Mouse (Mus musculus) MEL (cell line): Measurements from ENCODE around the gene Tnfaip8l2. TPM values are rescaled to one million over a fixed set of nuclear protein-coding genes. Genes with fewer than 3 reads are reported as not detected.

Experiments used
- DNase-seq: peaks from one replicate; pipeline ENCODE4 v3.0.0; 2011; ENCODE audit warnings: low read depth, low spot score
- H3K27ac ChIP-seq: 2 replicates; pipeline ENCODE4 v1.5.1; 2012; ENCODE audit warnings: low read depth, mild to moderate bottlenecking, control low read depth, low read length, moderate library complexity; ENCODE audit not compliant: control insufficient read depth
- H3K27me3 ChIP-seq, 2 experiments: fragments of 150-350 bp in 1 of 2; sonication (generic) in 1 of 2; 2 replicates each; pipeline ENCODE4 v1.6.1; 2012; ENCODE audit warnings: low read length in 2 of 2, mild to moderate bottlenecking in 2 of 2, improper control_type of control experiment in 1 of 2, moderate library complexity in 1 of 2; ENCODE audit not compliant: insufficient read depth in 2 of 2, control insufficient read depth in 1 of 2
- H3K36me3 ChIP-seq, 2 experiments: 2 replicates each; pipeline ENCODE4 v1.6.1; 2012 to 2014; ENCODE audit warnings: low read length in 2 of 2, improper control_type of control experiment in 1 of 2, inconsistent platforms in 1 of 2, mild to moderate bottlenecking in 1 of 2; ENCODE audit not compliant: insufficient read depth in 2 of 2, control insufficient read depth in 1 of 2
- H3K4me1 ChIP-seq, 2 experiments: fragments of 150-350 bp in 1 of 2; sonication (generic) in 1 of 2; 2 replicates each; pipeline ENCODE4 v1.6.1; 2012; ENCODE audit warnings: low read length in 2 of 2, improper control_type of control experiment in 1 of 2, mild to moderate bottlenecking in 1 of 2; ENCODE audit not compliant: insufficient read depth in 2 of 2, control insufficient read depth in 1 of 2
- H3K4me3 ChIP-seq, 2 experiments: fragments of 150-350 bp in 1 of 2; sonication (generic) in 1 of 2; 2 replicates each; pipeline ENCODE4 v1.5.1; 2012; ENCODE audit warnings: low read depth in 2 of 2, low read length in 2 of 2, mild to moderate bottlenecking in 2 of 2, moderate library complexity in 2 of 2, control low read depth in 1 of 2, improper control_type of control experiment in 1 of 2; ENCODE audit not compliant: control insufficient read depth in 1 of 2, insufficient read depth in 1 of 2
- H3K79me2 ChIP-seq: 2 replicates; pipeline ENCODE4 v1.6.1; 2012; ENCODE audit warnings: mild to moderate bottlenecking, low read length, moderate library complexity; ENCODE audit not compliant: control insufficient read depth, poor library complexity, insufficient read depth
- H3K9ac ChIP-seq: 2 replicates; pipeline ENCODE4 v1.6.1; 2012; ENCODE audit warnings: low read depth, mild to moderate bottlenecking, control low read depth, low read length, moderate library complexity; ENCODE audit not compliant: control insufficient read depth, poor library complexity, severe bottlenecking
- H3K9me3 ChIP-seq: fragments of 150-350 bp; sonication (generic); replicated peaks from 2 replicates; pipeline ENCODE4 v1.6.1; 2012; ENCODE audit warnings: mild to moderate bottlenecking, low read length, improper control_type of control experiment, moderate library complexity; ENCODE audit not compliant: insufficient read depth
- BHLHE40 ChIP-seq: IDR thresholded peaks from 2 replicates; pipeline ENCODE4 v1.6.1; 2012; ENCODE audit warnings: low read depth, mild to moderate bottlenecking, inconsistent platforms, low read length, improper control_type of control experiment, borderline replicate concordance
- CHD1 ChIP-seq: IDR thresholded peaks from 2 replicates; pipeline ENCODE4 v1.6.1; 2012; ENCODE audit warnings: low read depth, mild to moderate bottlenecking, inconsistent platforms, low read length, improper control_type of control experiment
- CHD2 ChIP-seq: IDR thresholded peaks from 2 replicates; pipeline ENCODE4 v1.6.1; 2011; ENCODE audit warnings: low read length, improper control_type of control experiment
- CTCF ChIP-seq, 3 experiments: IDR thresholded peaks in 2 of 3; conservative IDR thresholded peaks in 1 of 3; 2 replicates each; pipeline ENCODE4 v1.5.1; 2011 to 2012; ENCODE audit warnings: low read length in 3 of 3, low read depth in 2 of 3, mild to moderate bottlenecking in 2 of 3, improper control_type of control experiment in 1 of 3, inconsistent platforms in 1 of 3, mixed read lengths in 1 of 3, moderate library complexity in 1 of 3; ENCODE audit not compliant: control insufficient read depth in 1 of 3, insufficient read depth in 1 of 3, poor library complexity in 1 of 3, severe bottlenecking in 1 of 3
- ELF1 ChIP-seq: IDR thresholded peaks from 2 replicates; pipeline ENCODE4 v1.6.1; 2014; ENCODE audit warnings: low read depth, mild to moderate bottlenecking, inconsistent platforms, low read length, improper control_type of control experiment, moderate library complexity
- EP300 ChIP-seq, 2 experiments: IDR thresholded peaks; 2 replicates each; pipeline ENCODE4 v1.6.1; 2011; ENCODE audit warnings: improper control_type of control experiment in 2 of 2, low read length in 2 of 2, low read depth in 1 of 2, mild to moderate bottlenecking in 1 of 2
- ETS1 ChIP-seq: IDR thresholded peaks from 2 replicates; pipeline ENCODE4 v1.6.1; 2012; ENCODE audit warnings: low read depth, mild to moderate bottlenecking, inconsistent platforms, low read length, improper control_type of control experiment, moderate library complexity
- GABPA ChIP-seq: IDR thresholded peaks from 2 replicates; pipeline ENCODE4 v1.6.1; 2012; ENCODE audit warnings: low read depth, mild to moderate bottlenecking, inconsistent platforms, low read length, improper control_type of control experiment, moderate library complexity
- GATA1 ChIP-seq: IDR thresholded peaks from 2 replicates; pipeline ENCODE4 v1.6.1; 2011; ENCODE audit warnings: low read depth, low read length, improper control_type of control experiment
- JUND ChIP-seq: IDR thresholded peaks from 2 replicates; pipeline ENCODE4 v1.6.1; 2011; ENCODE audit warnings: low read depth, mild to moderate bottlenecking, improper control_type of control experiment, low read length
- KAT2A ChIP-seq: conservative IDR thresholded peaks from 2 replicates; pipeline ENCODE4 v1.6.1; 2012; ENCODE audit warnings: low read depth, low read length, improper control_type of control experiment, inconsistent platforms
- MAFK ChIP-seq: IDR thresholded peaks from 2 replicates; pipeline ENCODE4 v1.6.1; 2011; ENCODE audit warnings: low read depth, mild to moderate bottlenecking, low read length, improper control_type of control experiment, borderline replicate concordance
- MAX ChIP-seq: IDR thresholded peaks from 2 replicates; pipeline ENCODE4 v1.6.1; 2011; ENCODE audit warnings: low read length, improper control_type of control experiment
- MEF2A ChIP-seq: IDR thresholded peaks from 2 replicates; pipeline ENCODE4 v1.6.1; 2014; ENCODE audit warnings: low read depth, mild to moderate bottlenecking, inconsistent platforms, low read length, improper control_type of control experiment; ENCODE audit not compliant: poor library complexity, insufficient replicate concordance, severe bottlenecking; ENCODE audit errors: extremely low read depth
- MXI1 ChIP-seq: IDR thresholded peaks from 2 replicates; pipeline ENCODE4 v1.6.1; 2011; ENCODE audit warnings: mild to moderate bottlenecking, low read depth, low read length, improper control_type of control experiment
- MYC ChIP-seq: IDR thresholded peaks from 2 replicates; pipeline ENCODE4 v1.6.1; 2011; ENCODE audit warnings: low read depth, mild to moderate bottlenecking, low read length, improper control_type of control experiment, moderate library complexity
- NELFE ChIP-seq: IDR thresholded peaks from 2 replicates; pipeline ENCODE4 v1.6.1; 2011; ENCODE audit warnings: low read depth, low read length, improper control_type of control experiment
- POLR2A ChIP-seq, 2 experiments: IDR thresholded peaks; 2 replicates each; pipeline ENCODE4 v1.6.1; 2011 to 2012; ENCODE audit warnings: low read length in 2 of 2, mild to moderate bottlenecking in 2 of 2, control low read depth in 1 of 2, improper control_type of control experiment in 1 of 2, low read depth in 1 of 2, moderate library complexity in 1 of 2; ENCODE audit not compliant: control insufficient read depth in 1 of 2, insufficient read depth in 1 of 2, poor library complexity in 1 of 2
- POLR2AphosphoS2 ChIP-seq: IDR thresholded peaks from 2 replicates; pipeline ENCODE4 v1.6.1; 2011; ENCODE audit warnings: low read length, improper control_type of control experiment
- RAD21 ChIP-seq: IDR thresholded peaks from 2 replicates; pipeline ENCODE4 v1.6.1; 2011; ENCODE audit warnings: mild to moderate bottlenecking, low read depth, low read length, improper control_type of control experiment
- RCOR1 ChIP-seq: IDR thresholded peaks from 2 replicates; pipeline ENCODE4 v1.6.1; 2012; ENCODE audit warnings: low read depth, mild to moderate bottlenecking, inconsistent platforms, low read length, improper control_type of control experiment
- SMC3 ChIP-seq: IDR thresholded peaks from 2 replicates; pipeline ENCODE4 v1.6.1; 2011; ENCODE audit warnings: low read depth, low read length, improper control_type of control experiment
- TAL1 ChIP-seq: IDR thresholded peaks from 2 replicates; pipeline ENCODE4 v1.6.1; 2012; ENCODE audit warnings: mild to moderate bottlenecking, inconsistent platforms, low read length, moderate library complexity, mixed read lengths
- TBP ChIP-seq: IDR thresholded peaks from 2 replicates; pipeline ENCODE4 v1.8.0; 2011; ENCODE audit warnings: low read depth, low read length, improper control_type of control experiment
- TCF12 ChIP-seq: IDR thresholded peaks from 2 replicates; pipeline ENCODE4 v1.6.1; 2014; ENCODE audit warnings: low read depth, mild to moderate bottlenecking, inconsistent platforms, low read length, improper control_type of control experiment, moderate library complexity
- USF1 ChIP-seq: IDR thresholded peaks from 2 replicates; pipeline ENCODE4 v1.6.1; 2014; ENCODE audit warnings: low read depth, mild to moderate bottlenecking, inconsistent platforms, low read length, improper control_type of control experiment, moderate library complexity
- USF2 ChIP-seq, 2 experiments: IDR thresholded peaks; 2 replicates each; pipeline ENCODE4 v1.6.1; 2011 to 2012; ENCODE audit warnings: improper control_type of control experiment in 2 of 2, low read length in 2 of 2, borderline replicate concordance in 1 of 2, inconsistent platforms in 1 of 2, low read depth in 1 of 2, mild to moderate bottlenecking in 1 of 2; ENCODE audit not compliant: insufficient read depth in 1 of 2
- ZKSCAN1 ChIP-seq: IDR thresholded peaks from 2 replicates; pipeline ENCODE4 v1.6.1; 2012; ENCODE audit warnings: low read depth, mild to moderate bottlenecking, inconsistent platforms, low read length, improper control_type of control experiment, moderate library complexity
- ZNF384 ChIP-seq: IDR thresholded peaks from 2 replicates; pipeline ENCODE4 v1.6.1; 2012; ENCODE audit warnings: low read depth, mild to moderate bottlenecking, inconsistent platforms, low read length, improper control_type of control experiment
- polyA plus RNA-seq, 2 experiments: library from polyadenylated mRNA; stranded (reverse) in 1 of 2; unstranded in 1 of 2; fragments of >175 nt in 1 of 2; fragments of >200 nt in 1 of 2; gene quantifications; 2 replicates each; pipeline versions ENCODE4 v1.2.1 to v1.2.4; 2012; ENCODE audit warnings: low replicate concordance in 2 of 2, low read depth in 1 of 2; ENCODE audit not compliant: insufficient read length in 2 of 2, insufficient read depth in 1 of 2, missing spikeins in 1 of 2
- total RNA-seq: library from RNA; depleted of rRNA; stranded (reverse); fragments of 300-350 nt; gene quantifications from 2 replicates; pipeline ENCODE4 v1.2.3, GENCODE M21; 2012

Tnfaip8l2 gene
- total and polyA plus RNA-seq, 3 experiments: 3.1 to 5.8 TPM; not detected in 1

GRCm38 (mm10) chr3:95169996-95170395, 27.8 kb upstream of the Tnfaip8l2 start:
- Histone ChIP-seq H3K4me1 (peaks cover 3% of the 10 kb centered on the region in 2 experiments), H3K4me3 (no peak overlapping the region), H3K9ac (no peak overlapping the region), H3K79me2 (no peaks in the 10 kb centered on the region), H3K27ac (no peak overlapping the region), H3K9me3 (no peaks in the 10 kb centered on the region), H3K36me3 (peaks cover 0 to 3% of the 10 kb centered on the region in 2 experiments; a peak in 2 of 4 replicates), H3K27me3 (no peaks in the 10 kb centered on the region)
- no peak for DNase-seq
- TF ChIP-seq MAFK (no peak), ZNF384 (no peak), CHD2 (no peak), CTCF (IDR thresholded peaks at IDR 0.05 in 2 of 3, conservative IDR thresholded peaks at IDR 0.05 in 1 of 3; ENCODE audit: control insufficient read depth in 1 of 3, insufficient read depth in 1 of 3, low read depth in 2 of 3, low read length in 3 of 3, poor library complexity in 1 of 3, severe bottlenecking in 1 of 3) (no peak), MYC (no peak), MEF2A (no peak), NELFE (no peak), MXI1 (no peak), BHLHE40 (no peak), EP300 (IDR thresholded peaks at IDR 0.05; ENCODE audit: low read depth in 1 of 2, low read length in 2 of 2) (no peak), KAT2A (no peak), SMC3 (no peak), RAD21 (no peak), GATA1 (no peak), GABPA (no peak), ELF1 (no peak), POLR2A (IDR thresholded peaks at IDR 0.05; ENCODE audit: control insufficient read depth in 1 of 2, insufficient read depth in 1 of 2, low read depth in 1 of 2, low read length in 2 of 2, poor library complexity in 1 of 2) (no peak), TBP (no peak), USF1 (no peak), USF2 (IDR thresholded peaks at IDR 0.05; ENCODE audit: borderline replicate concordance in 1 of 2, insufficient read depth in 1 of 2, low read depth in 1 of 2, low read length in 2 of 2) (no peak)

- Histone ChIP-seq H3K4me1 (peaks cover 6 to 20% of the 10 kb centered on the region in 2 experiments), H3K36me3 (peaks cover 0 to 7% of the 10 kb centered on the region in 2 experiments; a peak in 2 of 4 replicates), H3K79me2 (no peaks in the 10 kb centered on the region), H3K27me3 (no peaks in the 10 kb centered on the region), H3K9ac (no peak overlapping the region), H3K9me3 (no peaks in the 10 kb centered on the region), H3K27ac (no peak overlapping the region), H3K4me3 (no peak overlapping the region)
- TF ChIP-seq POLR2AphosphoS2 (no peak), GABPA (no peak), MXI1 (no peak), ZKSCAN1 (no peak), JUND (no peak), CHD1 (no peak), MEF2A (peak; percentile 77; the same call in 1 of the 2 replicates), EP300 (IDR thresholded peaks at IDR 0.05; ENCODE audit: low read depth in 1 of 2, low read length in 2 of 2) (peak; percentile 76 to 79), TCF12 (peak; percentile 90), MAX (no peak), ETS1 (peak; percentile 71), RCOR1 (peak; percentile 48), TAL1 (peak; percentile 44; the same call in 1 of the 2 replicates), GATA1 (peak; percentile 89)
- DNase-seq: peak; percentile 65
Measured at GRCm38 (mm10) chr3:95164840-95165239, 22.7 kb upstream of the Tnfaip8l2 start.
